ENCODE assay signal across 19 mouse cellular contexts in the genomic region with DNA sequence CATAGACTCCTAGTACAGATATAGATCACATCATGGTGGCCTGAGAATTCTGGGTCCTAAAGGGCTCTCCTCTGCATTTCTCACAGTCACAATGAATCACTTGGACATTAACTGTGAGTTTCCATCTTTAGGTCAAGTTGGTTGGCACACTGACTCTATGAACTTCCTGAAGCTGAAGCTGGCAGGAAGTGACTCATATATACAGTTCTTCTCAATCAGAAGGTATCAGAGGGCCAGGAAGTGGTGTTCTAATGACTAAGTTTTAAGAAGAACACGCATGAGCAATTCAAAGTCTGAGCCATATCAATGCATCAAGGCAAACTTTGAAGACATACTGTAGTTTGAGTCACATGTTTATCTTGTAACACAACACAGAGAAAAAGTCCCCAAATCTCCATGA. TPM values are rescaled to one million over a fixed set of nuclear protein-coding genes. Genes with fewer than 3 reads are reported as not detected.
A peak's percentile ranks its signal among the peaks of the same experiment; 100 is the strongest.
DNase-seq lines count a peak whose midpoint lies in the region; ATAC-seq lines count a peak whose summit lies in the region.
"Had no signal": no experiment of that assay in that cellular context is flagged by ENCODE, and none has a peak within 500 bp of the region (broad histone marks: within the 10 kb centered on the region; RNA-seq: fewer than 3 reads in every experiment).

No protein-coding gene starts in this region.

- H3K4me3 ChIP-seq in kidney, embryonic 15.5 days (replicated peaks): no peak overlapping the region
- H3K4me3 ChIP-seq: embryonic facial prominence, embryonic 13.5 days; forebrain, embryonic 10.5 days; hindbrain, embryonic 15.5 days; limb, embryonic 12.5 days had no signal

- no peaks in the 10 kb centered on the region; the same call in 1 of the 2 replicates for H3K9me3 ChIP-seq in kidney, embryonic 15.5 days (replicated peaks)
- H3K9me3 ChIP-seq: embryonic facial prominence, embryonic 13.5 days; hindbrain, embryonic 15.5 days; limb, embryonic 12.5 days had no signal

- peak; percentile 18; the same call in 1 of the 2 replicates for ATAC-seq in kidney, embryonic 15.5 days (replicated peaks; ENCODE audit: low FRiP score)
- peak; percentile 73 for ATAC-seq in granulocyte monocyte progenitor cell, adult 5-6 weeks (replicated peaks; ENCODE audit: poor library complexity, severe bottlenecking)

- H3K27ac ChIP-seq in kidney, embryonic 15.5 days: no peak overlapping the region
- H3K27ac ChIP-seq: embryonic facial prominence, embryonic 13.5 days; forebrain, embryonic 10.5 days; hindbrain, embryonic 15.5 days; limb, embryonic 12.5 days; macrophage had no signal

- 60% methylated on average over 1 of the region's 1 CpGs for WGBS in kidney, embryonic 15.5 days

- no peaks in the 10 kb centered on the region for H3K36me3 ChIP-seq in kidney, embryonic 15.5 days
- H3K36me3 ChIP-seq: embryonic facial prominence, embryonic 13.5 days; forebrain, embryonic 10.5 days; hindbrain, embryonic 15.5 days; limb, embryonic 12.5 days had no signal

- no peaks in the 10 kb centered on the region for H3K4me1 ChIP-seq in kidney, embryonic 15.5 days
- H3K4me1 ChIP-seq: embryonic facial prominence, embryonic 13.5 days; forebrain, embryonic 10.5 days; hindbrain, embryonic 15.5 days; limb, embryonic 12.5 days had no signal

- no peaks in the 10 kb centered on the region for H3K27me3 ChIP-seq in kidney, embryonic 15.5 days
- H3K27me3 ChIP-seq: embryonic facial prominence, embryonic 13.5 days; hindbrain, embryonic 15.5 days; limb, embryonic 12.5 days had no signal

- no peak for DNase-seq in kidney, adult 8-10 months
- peak; percentile 53 for DNase-seq in 3134 (ENCODE audit: extremely low read depth, insufficient read length, low spot score)
- DNase-seq in MEL-GATA-1-ER (ENCODE audit: extremely low read depth, low read depth): peak; percentile 3
- no peak for DNase-seq in thymus, postnatal 36 days
- no peak for DNase-seq in cerebellum, adult 18-20 months
- DNase-seq in cerebellum, adult 9-10 months: no peak
- DNase-seq: B cell, adult 2 months; cerebellum, adult 11-12 months; kidney, adult 2 months; midbrain, embryonic 14.5 days; right cerebral cortex, postnatal 14 days; thymus, postnatal 4 days had no signal

- no peak overlapping the region for H3K9ac ChIP-seq in kidney, embryonic 15.5 days
- H3K9ac ChIP-seq: embryonic facial prominence, embryonic 13.5 days; hindbrain, embryonic 15.5 days; limb, embryonic 12.5 days had no signal

- no peak overlapping the region for H3K4me2 ChIP-seq in kidney, embryonic 15.5 days
- H3K4me2 ChIP-seq: embryonic facial prominence, embryonic 13.5 days; hindbrain, embryonic 15.5 days; limb, embryonic 12.5 days had no signal

RNA-seq across cellular contexts. Expression of gene Ndst3, which starts 37.7 kb away (rescaled TPM):
- 1.3 and 1.4 TPM in 2 replicates for polyA plus RNA-seq in kidney, embryonic 15.5 days (2015; fragmentation: Nextera tagmentation; extraction: Ambion mirVana)
- not detected in 2 replicates for total RNA-seq in granulocyte monocyte progenitor cell, adult 5-6 weeks (2014; fragmentation: Nextera tagmentation)
- total RNA-seq in granulocyte monocyte progenitor cell, adult 5-6 weeks (2017): not detected in 2 replicates
- polyA plus RNA-seq: macrophage had no signal

Comparison
In these comparisons a context has a peak if more than half of its experiments do, and no peak if none do; other contexts are left out.
1. DNase-seq: peak in 3134 (single experiment) and MEL-GATA-1-ER (single experiment); none in kidney, adult 8-10 months (0 of 2), thymus, postnatal 36 days (0 of 2), cerebellum, adult 18-20 months (0 of 2) and cerebellum, adult 9-10 months (single experiment).